Mouse (Mus musculus) heart, postnatal 0 days (tissue): ENCODE measurements around the gene Cyp27b1.

ENCODE experiments used
- CTCF ChIP-seq: IDR thresholded peaks from 2 replicates; pipeline ENCODE4 v1.5.1; 2016; ENCODE audit warnings: antibody characterized with exemption, control low read depth, low read depth
- EP300 ChIP-seq: IDR thresholded peaks from 2 replicates; pipeline ENCODE4 v1.6.1; 2016; ENCODE audit warnings: antibody characterized with exemption, low read depth

DNA sequence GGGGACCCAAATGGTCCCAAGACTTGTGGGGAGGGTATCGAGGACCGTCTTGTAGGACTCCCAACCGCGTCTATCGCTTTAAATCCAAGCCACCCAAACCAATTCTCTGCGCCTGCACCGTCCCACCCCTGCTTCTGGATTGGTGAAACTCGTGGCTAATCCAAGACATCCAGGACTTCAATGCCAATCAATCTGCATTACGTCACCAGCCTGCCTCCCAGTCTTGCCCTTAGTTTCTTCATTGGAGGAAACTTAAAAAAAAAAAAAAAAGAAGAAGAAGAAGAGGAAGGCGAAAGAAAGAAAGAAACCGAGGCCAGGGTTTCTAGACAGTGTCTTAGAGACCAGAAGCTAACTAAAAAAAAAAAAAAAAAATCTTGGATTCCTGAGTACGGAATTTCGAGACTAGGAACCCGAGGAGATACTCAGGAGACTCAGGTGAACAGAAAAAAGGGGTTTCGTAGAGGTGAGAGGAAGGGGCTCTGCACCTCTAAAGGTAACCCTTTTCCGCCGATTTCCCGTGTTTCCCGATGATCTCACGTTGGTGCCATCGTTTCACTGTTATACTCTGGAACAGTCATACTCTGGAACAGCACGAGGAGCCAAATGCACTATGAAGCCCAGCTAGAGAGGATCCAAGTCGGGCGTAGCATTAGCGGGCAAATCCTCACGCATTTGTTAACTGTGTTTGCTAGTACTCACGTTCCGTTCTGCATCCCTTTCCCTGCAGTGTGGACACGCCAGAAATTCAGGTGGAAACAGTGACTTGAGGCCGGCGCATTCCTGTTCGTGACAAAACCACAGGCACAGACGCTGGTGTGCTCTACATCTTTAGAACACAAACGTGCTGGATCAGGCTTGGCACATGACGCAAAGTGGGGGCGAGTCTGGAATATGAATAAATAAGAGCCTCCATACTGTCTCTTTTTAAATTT is 22.4 kb downstream of the Cyp27b1 start, which contains the start of gene Tspan31:
- TF ChIP-seq CTCF (no peak), EP300 (no peak)
